Mouse (Mus musculus) left cerebral cortex, adult 2 months (tissue): ENCODE measurements around the gene Mettl18. TPM values are rescaled to one million over a fixed set of nuclear protein-coding genes. Genes with fewer than 3 reads are reported as not detected.
A peak's percentile ranks its signal among the peaks of the same experiment; 100 is the strongest.
"Not testable (repeated sequence)": the region's sequence is repeated elsewhere in the genome, so short reads cannot be mapped to it uniquely, and the experiment has no call there.

Experiments used
- DNase-seq, 2 experiments: peaks; one replicate each; pipeline ENCODE4 v3.0.0; 2021 to 2022; ENCODE audit warnings: low spot score in 2 of 2, mixed read lengths in 1 of 2; ENCODE audit errors: extremely low spot score in 1 of 2
- H3K27ac ChIP-seq: fragments of 200-600 bp; 2 replicates; pipeline ENCODE4 v1.8.1; 2022
- H3K4me3 ChIP-seq: fragments of 200-600 bp; 2 replicates; pipeline ENCODE4 v1.8.1; 2022
- CTCF ChIP-seq: fragments of 200-600 bp; IDR thresholded peaks from 2 replicates; pipeline ENCODE4 v1.8.1; 2022; ENCODE audit warnings: antibody characterized with exemption, mild to moderate bottlenecking, moderate library complexity
- intact Hi-C: fragments of 180-260 bp; cut with DNase I; formaldehyde crosslinking; loops from one replicate; pipeline ENCODE4 v1.15.1; 2025
- total RNA-seq, 2 experiments: library from RNA; stranded (reverse); gene quantifications; 2 replicates each; pipeline ENCODE4 v1.2.3; 2021

Gene Mettl18
- total RNA-seq, 2 experiments from 2014 or later: 4.4 to 5.5 TPM

DNA sequence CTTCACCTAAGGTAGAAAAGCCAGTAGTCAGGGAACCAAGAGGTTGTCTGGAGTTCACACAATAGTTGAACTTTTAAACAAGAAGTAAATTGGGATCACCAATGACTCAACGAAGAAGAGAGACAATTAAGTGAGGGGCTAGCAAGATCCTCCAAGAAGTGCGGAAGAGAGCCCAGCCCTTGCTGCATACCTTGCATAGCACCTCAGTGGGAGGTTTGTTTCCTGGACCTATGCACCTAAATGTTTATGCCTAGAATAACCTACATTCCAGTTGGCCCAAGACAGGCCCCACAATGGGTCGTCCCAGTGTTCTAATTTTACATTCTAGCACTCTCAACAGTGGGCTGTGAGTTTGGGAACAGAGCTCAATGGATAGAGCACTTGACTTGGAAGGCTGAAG, 9.6 kb downstream of the Mettl18 start:
- intact Hi-C loops: no loop called here

DNA sequence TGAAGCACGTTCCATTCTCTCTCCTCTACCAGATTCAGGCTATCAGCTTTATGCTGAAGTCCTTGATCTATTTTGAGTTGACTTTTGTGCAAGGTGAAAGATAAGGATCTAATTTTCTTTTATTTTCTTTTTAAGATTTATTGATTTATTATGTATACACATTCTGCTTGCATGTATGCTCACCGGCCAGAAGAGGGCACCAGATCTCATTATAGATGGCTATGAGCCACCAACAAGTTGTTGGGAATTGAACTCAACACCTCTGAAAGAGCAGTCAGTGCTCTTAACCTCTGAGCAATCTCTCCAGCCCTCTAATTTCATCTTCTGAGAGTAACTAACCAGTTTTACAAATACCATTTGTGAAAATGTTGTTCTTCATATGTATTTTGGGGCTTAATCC, 14.5 kb downstream of the Mettl18 start:
- H3K4me3 ChIP-seq: no peak overlapping the region
- H3K27ac ChIP-seq: no peak overlapping the region
- DNase-seq: no peak
- intact Hi-C loops: loop anchor here (1.0 kb wide), 1 partner anchor 175 kb away; no protein-coding TSS in a partner anchor
- TF ChIP-seq CTCF: peak; percentile 75

More for the DNA sequence above, 9.6 kb downstream of the Mettl18 start:
- TF ChIP-seq CTCF: no peak
- H3K4me3 ChIP-seq: no peak overlapping the region
- DNase-seq: no peak
- no peak overlapping the region for H3K27ac ChIP-seq

DNA sequence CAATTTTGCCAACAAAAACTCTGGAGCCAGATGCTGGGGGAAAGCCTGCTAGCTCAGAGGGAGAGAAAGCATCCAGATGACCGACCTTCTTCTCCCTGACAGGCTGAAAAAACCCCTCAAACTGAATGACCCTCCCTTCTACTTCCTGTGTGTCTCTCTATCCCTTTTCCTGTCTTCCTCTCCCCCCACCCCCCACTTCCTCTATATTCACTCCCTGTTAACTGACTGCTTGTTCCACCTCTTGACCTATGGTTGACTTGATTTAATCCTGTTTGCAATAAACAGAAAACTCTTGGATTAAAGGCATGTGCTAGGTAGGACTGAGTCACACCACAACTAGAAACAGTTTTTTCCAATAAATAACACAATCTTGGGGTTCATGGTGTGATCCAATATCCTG, 19.9 kb downstream of the Mettl18 start:
- Histone ChIP-seq H3K4me3 (no peak overlapping the region), H3K27ac (no peak overlapping the region)
- TF ChIP-seq CTCF: no peak
- no peak for DNase-seq
- intact Hi-C loops: no loop called here

DNA sequence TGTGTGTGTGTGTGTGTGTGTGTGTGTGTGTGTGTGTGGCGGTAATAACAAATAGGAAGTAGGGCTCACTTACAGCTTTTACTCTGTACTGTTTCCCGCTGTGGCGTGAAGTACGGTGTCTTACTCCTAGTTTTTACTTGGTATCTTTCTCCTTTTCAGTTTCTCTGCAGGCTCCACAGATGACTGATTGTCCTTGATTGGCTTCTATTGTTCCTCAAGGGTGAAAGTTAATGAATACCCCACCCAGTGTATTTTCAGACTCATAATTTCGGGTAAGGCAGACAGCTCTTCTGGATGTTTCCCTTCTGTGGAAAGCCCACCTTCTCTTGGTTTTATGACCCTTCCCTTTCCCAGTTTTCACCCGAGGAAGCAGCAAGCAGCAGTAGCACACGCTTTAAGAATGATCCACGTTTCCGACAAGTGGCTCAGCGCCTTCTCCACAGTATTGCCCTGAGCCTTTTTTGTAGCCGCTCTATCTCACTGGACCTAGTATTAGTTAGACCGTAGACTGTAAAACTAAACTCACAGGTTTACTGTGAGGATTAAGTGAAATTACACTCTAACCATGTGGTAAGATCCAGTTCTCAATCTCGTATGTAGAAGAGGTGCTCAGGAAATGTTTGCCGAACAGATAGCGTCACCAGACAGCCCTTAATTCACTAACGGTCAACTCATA, 23.7 kb downstream of the Mettl18 start:
- intact Hi-C loops: no loop called here
- Histone ChIP-seq H3K4me3 (no peak overlapping the region), H3K27ac (no peak overlapping the region)
- no peak for DNase-seq
- TF ChIP-seq CTCF: no peak

DNA sequence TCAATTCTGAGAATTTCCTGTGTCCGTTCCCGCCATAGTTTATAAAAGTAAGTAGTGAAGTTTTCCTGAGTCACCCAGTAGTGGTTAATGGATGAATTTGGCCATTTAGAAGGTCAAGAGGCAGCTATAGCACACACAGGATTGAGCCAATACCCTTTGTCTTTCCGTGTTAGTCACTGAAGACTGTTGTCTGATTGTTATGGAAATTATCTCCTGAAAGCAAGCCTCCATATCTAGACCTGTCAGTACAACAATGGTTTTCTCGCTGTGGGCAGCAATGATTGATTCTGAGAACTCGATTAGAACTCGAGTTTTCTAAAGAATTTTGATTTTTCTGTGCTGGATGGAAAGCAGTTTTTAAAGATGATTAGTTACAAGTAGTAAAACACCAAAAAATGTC, 25.1 kb downstream of the Mettl18 start:
- H3K4me3 ChIP-seq: no peak overlapping the region
- DNase-seq: no peak
- no peak for TF ChIP-seq CTCF
- H3K27ac ChIP-seq: no peak overlapping the region
- intact Hi-C loops: no loop called here

DNA sequence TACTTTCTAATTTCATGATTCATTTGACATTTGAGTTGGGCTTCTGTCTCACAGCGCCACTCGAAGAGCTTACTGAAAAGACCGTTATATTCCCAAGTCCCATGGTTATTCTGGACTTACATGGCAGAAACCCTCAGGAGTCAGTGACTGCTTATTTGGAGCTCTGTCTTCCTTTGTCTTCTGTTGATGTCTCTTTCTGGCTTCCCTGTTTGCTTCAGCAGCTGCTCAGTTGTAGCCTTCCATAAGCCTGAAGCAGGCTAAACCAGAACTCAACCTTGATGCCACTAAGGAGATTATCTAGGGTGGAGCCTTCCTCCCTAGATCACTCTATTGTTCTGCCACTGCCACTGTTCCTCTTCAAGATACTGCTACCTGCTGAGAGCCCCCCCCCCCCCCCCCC, 26.1 kb downstream of the Mettl18 start:
- DNase-seq, intact Hi-C loops, H3K4me3 ChIP-seq, H3K27ac ChIP-seq: not testable (repeated sequence)

DNA sequence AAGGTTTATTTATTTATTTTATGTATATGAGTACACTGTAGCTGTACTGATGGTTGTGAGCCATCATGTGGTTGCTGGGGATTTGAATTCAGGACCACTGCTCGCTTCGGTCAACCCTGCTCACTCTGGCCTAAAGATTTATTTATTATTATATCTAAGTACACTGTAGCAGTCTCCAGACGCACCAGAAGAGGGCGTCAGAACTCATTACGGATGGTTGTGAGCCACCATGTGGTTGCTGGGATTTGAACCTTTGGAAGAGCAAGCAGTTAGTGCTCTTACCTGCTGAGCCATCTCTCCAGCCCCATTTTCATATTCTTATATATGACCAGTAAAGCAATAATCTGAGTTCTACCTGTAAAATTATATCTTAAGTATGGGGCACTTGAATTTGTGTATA, 27.4 kb downstream of the Mettl18 start:
- H3K27ac ChIP-seq, H3K4me3 ChIP-seq, DNase-seq, intact Hi-C loops: not testable (repeated sequence)

DNA sequence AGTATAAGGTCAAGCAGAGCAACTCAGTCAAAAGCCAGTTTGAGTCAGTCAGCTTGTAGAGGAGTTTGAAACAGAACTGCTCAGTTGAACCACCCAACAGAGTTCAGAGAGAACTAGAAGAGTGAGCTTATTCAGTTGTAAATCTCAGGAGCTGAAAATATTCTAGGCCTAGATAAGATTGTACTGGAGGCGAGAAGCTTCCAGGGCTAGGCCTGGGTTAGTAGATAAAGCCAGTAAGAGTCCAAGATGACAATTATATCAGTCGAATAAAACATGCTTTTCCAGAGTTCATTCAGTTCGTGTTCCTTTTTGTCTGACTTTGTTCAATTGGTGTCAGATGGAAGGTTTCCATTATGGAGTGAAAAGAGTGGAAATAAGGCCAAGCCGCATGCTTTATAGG, 31.0 kb downstream of the Mettl18 start:
- no peak overlapping the region for H3K4me3 ChIP-seq
- intact Hi-C loops: no loop called here
- TF ChIP-seq CTCF: no peak
- no peak for DNase-seq
- no peak overlapping the region for H3K27ac ChIP-seq

DNA sequence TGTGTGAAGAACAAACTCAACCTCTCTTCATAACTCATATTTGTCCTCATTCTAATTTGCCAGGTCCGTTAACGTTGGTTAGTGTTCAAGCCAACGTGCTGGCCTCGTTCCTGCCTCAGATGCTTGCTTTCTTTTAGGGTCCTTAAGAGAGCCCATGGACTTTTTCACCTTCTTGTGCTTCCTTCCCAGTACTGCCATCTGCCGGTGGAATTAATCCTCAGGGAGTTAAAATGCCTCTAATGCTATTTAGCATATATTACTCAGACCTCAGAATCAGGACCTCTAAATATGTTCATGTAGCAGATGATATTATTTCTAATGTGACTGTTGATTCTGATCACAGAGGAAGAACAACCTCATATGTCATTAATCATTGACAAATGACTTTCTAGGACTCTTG, 32.7 kb downstream of the Mettl18 start:
- DNase-seq: no peak
- no peak overlapping the region for H3K4me3 ChIP-seq
- H3K27ac ChIP-seq: no peak overlapping the region
- TF ChIP-seq CTCF: peak; percentile 36
- intact Hi-C loops: no loop called here

DNA sequence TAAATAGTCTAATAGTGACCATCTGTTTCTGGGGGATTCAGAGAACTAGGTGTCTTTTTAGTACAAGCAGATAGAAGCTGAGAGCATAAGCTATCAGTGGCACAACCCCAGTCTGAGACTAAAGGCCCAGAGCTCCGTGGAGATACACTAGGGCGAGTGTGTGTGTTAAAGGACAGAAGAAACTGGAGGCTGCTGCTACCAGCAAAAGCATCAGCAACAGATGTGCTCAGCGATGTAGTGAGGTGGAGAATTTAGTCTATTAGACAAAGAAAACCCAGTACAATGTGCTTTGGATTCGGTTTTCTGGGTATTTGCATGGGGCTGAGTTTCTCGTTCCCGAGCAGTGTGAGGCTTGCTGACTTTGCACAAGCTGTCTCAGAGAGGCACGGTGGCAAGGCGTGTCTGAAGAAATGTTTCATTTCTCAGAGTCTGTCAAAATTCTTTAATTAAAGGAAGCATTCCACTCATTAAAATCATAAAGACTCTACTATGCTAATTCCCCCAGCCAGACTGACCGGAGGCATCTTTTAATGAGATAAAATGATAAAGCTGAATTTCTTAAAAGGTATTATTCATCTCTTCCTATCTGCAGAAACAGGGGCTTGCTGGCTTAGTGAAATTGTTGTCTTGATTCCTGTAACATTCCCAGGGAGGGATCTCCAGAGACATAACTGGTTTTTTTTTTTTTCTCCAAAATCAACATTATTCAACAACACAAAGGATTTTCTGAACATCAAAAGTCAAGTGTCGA, 45.9 kb downstream of the Mettl18 start:
- Histone ChIP-seq H3K4me3 (no peak overlapping the region), H3K27ac (no peak overlapping the region)
- no peak for DNase-seq
- TF ChIP-seq CTCF: no peak
- intact Hi-C loops: no loop called here

DNA sequence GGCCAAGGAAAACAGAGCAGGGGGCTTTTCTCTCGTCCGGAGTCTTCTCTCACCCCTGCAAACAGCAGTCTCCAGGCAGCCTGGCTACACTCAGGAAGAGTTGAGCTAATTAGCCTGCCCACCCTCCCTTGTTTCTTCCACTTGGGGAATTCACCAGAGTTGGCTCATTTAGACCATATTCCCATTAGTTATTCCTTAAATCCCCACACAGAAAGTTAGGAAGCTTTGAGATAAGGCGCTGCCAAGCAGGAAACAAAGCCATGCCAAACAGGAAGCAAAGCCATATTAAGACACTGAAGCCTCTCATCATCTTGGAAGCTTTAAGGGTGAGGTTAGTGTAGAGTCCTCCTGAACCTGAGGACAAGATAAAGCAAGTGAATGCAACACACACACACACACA, 48.9 kb downstream of the Mettl18 start:
- Histone ChIP-seq H3K4me3 (no peak overlapping the region), H3K27ac (no peak overlapping the region)
- TF ChIP-seq CTCF: no peak
- no peak for DNase-seq
- intact Hi-C loops: no loop called here

Other genes with a start within 250 kb of the Mettl18 start
- 100 to 1,000 TPM; 191 to 199 TPM for gene Kifap3, start 215.3 kb upstream of the Mettl18 start, total RNA-seq
- gene Scyl3, start 65.8 kb upstream of the Mettl18 start, total RNA-seq: 10 to 100 TPM; 18.9 to 26.0 TPM
- 1 to 10 TPM in 1 of 2 experiments, under 1 TPM in 1; 0.72 to 2.3 TPM for gene BC055324, start 93 bp upstream of the Mettl18 start, total RNA-seq
- under 1 TPM; 0.11 to 0.12 TPM for gene Sele, start 53.3 kb downstream of the Mettl18 start, total RNA-seq
- gene Sell, start 67.1 kb downstream of the Mettl18 start, total RNA-seq: not detected
- gene Selp, start 120.4 kb downstream of the Mettl18 start, total RNA-seq: not detected
- gene F5, start 156.9 kb downstream of the Mettl18 start, total RNA-seq: 1 to 10 TPM in 1 of 2 experiments, under 1 TPM in 1; 0.75 to 1.1 TPM